Mouse (Mus musculus) ZHBTc4 (cell line): Measurements from ENCODE around the gene Traf2.

ENCODE experiments used
- DNase-seq: peaks from one replicate; pipeline ENCODE4 v3.0.0-alpha.2; 2011; ENCODE audit warnings: low read depth, low spot score

Traf2 gene

DNA sequence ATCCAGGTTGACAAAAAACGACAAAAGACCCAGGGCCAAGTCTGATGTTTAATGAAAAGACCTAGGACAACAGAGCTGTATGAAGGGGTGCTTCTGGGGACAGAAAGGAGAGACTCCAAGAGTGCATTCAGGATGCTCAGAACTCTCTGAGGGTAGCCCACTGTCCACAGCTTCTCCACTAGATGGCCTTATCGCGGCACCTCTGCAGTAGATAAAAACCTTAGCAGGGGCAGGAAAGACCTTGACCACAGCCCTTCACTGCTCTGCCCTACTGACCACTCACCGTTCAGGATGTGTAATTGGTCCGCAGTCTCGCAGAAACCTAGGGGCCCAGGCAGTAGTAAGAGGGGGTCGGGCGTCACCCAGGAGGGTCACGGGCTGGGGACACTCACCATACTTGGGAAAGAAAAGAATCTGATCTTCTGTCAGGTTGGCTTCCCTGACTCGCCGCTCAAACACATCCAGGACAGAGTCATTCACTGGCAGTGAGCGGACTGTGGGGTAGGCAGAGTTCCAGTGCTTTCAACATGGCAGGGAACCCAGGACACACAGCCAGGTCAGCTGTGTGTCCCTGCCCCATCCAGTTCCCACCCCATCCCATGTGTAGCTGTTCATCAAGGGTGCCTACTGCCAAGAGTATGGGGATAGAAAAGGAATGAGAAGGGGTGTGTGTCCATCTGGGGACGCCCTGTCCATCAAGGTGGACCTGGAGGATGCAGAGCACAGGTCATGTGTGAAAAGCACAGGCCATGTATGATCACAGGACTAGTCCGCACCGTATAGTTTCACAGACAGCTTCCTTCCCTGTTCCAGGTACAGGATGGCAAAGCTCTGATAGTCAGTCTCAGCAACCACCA is 47.9 kb downstream of the Traf2 start:
- no peak for DNase-seq

DNA sequence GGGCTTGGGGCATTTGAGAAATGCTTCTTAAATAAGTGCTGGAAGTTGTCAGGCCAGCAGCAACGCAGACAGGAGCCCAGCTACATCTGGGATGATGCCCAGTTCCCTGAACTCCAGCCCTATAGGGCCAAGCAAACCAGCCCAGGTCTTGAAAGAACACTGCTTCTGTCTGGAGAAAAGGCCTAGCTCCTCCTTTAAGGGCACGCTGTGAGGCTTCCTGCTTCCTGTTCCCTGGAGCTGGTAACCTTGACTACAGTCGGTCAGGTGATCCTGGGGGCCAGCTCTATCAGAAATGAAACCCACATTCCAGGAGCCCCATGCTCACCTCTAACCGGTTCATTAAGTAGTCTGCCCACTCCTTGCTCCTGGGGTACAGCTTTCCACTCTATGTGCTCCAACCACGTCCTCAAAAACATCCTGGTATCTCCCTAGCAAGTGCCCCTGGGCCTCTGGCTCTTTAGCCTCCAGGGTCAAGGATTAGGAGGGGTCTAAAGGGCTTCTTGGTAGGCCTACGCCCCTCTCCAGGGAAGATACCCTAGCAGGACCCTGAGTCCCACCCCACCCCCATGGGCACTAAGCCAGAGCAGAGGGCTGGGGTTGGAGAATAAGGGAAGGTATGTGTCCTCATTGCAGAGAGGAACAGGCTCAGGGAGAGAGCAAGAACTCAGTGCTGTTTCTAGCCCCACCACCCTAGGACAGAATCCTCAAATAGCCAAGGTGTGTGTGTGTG is 48.7 kb downstream of the Traf2 start:
- peak; percentile 23 for DNase-seq

DNA sequence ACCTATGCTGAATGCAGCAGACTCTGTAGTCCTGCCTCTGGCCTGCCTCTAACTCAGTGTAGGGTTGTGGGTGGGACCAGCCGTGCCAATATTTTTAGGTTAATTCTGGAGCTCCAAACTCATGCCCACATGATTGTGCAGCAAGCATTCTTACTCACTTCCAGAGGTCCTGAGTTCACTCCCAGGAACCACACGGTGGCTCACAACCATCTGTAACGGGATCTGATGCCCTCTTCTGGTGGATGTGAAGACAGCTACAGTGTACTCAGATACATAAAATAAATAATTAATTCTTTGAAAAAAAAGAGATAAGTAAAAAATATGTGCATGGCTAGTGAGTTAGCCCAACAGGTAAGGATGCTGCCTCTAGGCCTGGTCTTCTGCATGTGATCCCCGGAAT is 50.3 kb downstream of the Traf2 start:
- peak; percentile 61 for DNase-seq

DNA sequence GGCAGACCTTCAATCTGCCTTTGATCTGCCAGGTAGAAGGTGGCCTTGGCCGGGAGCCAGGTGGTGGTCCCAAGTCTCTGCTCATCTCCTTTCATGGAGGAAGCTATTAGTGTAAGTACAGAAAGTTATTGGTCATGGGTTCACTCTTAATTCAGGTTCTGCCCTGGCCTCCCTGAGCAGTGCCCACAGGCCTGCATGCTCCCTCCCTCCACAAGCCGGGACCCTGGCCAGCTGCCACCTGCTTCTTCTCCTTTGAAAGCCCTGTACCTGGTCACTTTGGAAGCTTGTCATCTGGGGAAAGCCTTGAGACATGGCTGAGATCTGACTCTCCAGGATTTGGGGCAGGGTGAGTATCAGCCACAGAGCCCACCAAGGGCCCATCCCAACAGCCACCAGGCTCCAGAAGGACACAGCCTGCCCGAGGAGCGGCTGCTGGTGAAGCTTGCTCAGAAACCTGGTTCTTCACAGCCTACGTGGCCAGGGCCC is 53.2 kb downstream of the Traf2 start, which contains the start of gene Lcn12:
Gene Lcn12 (minus strand): TSS at position 436 of the 486 bp plus-strand sequence.
- DNase-seq: no peak

DNA sequence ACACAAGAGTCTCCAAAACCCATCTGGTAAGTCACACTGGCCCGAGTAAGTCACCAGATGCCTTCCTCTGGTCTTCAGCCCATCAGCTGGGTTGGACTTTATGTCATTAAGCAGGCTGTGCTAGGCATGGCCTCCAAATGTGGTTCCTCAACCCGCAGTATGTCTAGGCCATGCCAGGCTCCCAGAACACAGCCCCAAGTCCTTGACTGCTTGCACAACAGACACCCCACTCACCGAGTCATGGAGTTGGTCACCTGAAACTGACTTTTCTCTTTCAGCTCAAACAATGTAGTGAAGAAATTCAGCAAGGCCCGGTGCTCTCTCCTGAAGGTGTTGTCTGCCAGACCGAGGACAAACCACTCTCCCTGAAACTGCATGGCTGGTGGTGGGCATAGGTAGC is 53.8 kb downstream of the Traf2 start:
- DNase-seq: no peak

DNA sequence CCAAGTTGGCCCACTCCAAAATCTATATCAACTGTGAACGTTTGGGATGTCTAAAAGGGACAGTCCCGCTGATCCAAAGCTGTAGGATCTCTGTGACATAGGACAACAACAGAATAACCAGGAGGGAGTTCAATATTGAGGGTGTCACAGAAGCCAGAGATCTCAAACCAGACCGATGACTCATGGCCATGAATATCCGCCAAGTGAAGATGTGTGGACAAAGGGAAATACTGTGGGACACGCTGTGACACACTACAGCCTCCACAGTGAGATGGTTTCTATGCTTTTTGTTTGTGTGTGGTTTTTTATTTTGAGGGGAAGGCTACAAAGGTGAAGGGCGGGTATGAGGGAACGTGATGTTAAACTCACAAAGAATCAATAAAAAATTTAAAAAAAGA is 58.1 kb downstream of the Traf2 start:
- no peak for DNase-seq

DNA sequence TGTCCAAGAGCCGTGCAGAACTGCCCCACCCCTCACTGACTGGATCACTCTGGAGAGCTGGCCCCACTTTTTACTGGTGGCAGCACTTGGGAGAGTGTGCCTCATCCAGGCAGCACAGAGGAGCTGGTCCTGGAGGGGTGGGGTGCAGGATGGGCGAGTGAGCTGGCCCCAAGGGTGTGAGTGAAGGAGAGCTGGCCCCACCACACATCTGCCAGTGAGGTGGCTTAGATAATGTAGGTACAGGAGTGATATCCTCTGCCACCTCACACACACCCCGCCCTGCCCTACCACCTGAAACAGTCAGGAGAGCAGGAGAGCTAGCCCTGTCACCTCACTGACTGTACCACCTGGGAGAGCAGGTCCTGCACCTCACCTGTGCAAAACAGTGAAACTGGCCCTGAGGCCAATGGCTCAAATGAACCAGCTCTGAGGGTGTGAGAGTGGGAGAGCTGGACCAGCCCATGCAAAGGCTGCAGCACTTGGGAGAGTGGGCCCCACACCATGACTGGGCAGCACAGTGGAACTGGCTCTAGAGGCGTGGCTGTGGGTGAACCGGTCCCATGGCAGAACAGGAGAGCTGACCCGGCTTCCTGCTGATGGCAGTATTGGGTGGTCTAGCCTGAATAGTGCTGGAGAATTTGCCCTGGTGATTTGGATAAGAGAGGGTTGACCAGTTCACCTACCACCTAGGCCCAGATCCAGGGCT is 58.6 kb downstream of the Traf2 start:
- DNase-seq: no peak

DNA sequence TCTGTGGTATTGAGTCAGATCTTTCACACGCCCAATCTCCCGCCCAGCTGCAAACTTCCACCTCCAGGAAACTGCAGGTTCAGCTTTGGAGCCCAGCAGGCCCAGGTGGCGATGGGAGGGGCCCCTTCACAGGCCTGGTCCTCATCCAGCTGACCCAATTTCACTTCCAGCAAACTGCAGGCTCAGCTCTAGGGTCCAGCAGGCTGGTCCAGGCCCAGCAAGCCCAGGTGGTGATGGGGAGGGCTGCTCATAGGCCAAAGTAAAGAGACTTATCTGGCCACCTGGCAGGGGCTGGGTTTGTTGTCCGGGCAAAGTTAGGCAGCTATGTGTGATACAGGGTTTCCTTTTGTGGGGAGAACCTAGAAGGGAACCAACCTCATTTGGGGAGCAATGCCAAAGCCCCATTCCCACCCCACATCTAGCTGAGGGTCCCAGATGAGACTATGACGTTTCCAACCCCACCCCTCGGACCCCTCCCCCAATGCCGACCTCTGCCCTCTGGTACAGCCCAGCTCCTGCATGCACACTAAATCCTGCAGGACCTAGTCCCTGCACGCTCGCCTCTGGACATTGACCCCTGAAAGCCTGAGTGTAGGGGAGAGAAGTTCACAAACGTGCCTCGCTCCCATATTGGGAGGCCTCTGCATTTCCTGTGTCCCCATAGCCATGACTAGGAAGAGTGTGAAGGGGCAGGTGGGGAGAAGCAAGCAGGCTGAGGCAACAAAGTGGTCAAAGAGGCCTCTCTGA is 61.7 kb downstream of the Traf2 start:
- DNase-seq: no peak

DNA sequence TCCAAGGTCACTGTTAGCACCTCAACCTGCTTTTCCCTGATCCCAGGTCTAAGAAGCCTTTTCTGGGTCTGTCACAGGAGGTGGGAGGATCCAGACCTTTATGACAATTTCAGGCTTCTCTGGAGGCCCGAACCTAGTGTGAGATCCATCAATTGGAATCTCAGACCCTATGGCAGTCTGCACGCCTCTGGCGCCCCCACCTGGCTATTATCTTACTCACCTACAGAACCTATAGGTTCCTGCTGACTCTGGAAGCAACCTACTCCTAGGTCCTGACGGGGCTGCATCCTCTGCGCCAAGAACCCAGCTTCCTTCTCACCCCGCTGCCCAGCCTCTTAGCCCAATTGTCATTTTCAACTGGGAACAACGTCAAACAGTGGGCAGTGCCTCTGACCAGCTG is 63.8 kb downstream of the Traf2 start:
- DNase-seq: peak; percentile 75

DNA sequence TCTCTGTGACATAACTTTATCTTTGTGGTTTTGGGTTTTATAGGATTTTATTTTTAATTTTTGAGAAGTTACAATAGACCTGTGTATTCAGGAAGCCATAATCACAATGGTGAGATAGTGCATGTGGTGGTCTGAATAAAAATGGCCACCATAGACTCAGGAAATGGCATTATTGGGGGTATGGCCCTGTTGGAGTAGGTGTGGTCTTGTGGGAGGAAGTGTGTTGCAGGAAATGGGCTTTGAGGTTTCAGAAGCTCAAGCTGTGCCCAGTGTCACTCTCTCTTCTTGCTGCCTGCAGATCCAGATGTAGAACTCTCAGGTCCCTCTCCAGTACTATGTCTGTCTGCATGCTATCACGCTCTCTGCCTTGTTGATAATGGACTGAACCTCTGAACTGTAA is 66.2 kb downstream of the Traf2 start:
- no peak for DNase-seq

DNA sequence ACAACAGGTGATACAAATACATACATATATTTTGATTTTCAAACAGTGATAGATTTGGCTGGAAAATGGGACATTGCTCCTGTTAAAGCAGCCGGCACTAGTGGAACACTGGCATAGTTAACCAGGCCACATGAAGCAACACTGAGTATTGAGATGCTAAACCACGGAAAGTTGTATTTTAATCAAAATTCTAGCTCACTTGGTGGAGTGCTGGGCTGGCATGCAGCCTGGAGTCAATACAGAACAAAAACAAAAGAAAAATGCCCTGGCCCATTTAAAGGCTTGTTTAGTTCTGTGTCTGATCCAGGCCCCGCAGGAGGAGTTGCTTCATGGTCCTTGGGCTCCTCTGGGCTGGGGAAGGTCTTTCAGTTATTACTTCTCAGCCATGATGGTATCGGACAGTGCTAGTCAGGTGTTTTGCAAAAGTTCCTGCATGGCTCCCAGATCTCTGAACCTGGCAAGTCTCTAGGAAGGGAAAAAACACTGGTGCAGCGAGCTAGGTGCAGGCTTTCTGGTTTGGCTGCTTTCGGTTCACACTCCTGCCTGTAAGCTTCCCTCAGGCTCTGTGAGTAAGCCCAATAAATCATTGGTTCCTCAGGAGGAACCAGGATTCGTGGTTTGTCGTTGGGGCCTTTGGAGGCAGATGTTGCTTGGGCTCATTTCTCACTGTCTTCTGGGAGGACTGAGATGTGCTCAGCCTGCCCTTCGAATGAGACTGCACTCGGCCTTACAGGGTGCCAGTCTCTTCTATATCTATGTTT is 67.0 kb downstream of the Traf2 start:
- DNase-seq: no peak

DNA sequence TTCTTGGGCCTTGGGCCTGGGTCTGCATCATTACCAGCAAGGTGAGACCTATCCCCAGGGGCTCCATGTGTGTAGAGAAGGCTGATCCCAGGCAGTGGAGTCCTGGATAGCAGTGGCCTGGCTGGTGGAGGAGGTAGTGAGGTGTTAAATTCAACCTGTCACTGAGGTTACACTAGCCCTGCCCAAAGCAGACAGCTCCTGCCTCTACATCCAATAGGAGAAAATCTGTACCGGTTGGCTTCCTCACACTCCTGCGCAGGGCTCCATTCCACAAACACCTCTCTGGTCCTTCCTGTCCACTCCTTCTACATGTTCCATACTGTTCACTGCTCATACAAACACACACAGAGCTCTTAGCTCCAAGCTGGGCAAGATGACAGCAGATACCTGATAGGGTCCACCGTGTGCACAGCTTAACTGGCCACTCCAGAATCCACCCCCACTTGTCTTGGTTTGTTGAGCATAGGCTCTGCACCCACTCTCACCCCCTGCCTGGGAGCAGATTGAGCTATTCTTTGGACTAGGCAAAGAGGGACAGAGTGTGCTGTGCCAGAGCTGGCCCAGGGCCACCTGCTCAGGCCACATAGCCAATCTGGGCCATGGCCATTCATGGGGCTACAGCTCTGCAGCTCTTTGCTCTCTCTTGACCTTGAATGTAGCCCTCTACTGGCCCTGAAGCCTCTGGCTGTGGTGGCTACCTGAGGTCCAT is 68.6 kb downstream of the Traf2 start:
- DNase-seq: no peak

DNA sequence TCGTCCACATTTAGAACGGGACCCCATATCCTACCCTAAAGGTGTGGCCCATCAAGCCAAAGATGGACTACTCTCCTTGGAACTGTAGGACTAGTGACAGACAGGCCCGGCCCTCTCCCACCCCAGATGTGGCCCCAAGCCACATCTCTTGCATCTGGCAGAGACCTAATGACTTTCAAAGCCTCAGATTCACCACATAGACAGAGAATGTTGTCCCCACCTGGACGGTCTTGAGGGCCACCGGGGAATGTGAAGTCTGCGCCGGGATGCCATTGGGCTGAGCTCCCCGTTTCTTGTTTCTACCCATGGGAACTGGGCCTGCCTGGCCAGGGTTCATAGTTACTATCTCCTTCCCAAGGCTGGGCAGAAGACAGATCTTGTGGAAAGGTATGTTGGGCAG is 69.2 kb downstream of the Traf2 start:
- DNase-seq: no peak

DNA sequence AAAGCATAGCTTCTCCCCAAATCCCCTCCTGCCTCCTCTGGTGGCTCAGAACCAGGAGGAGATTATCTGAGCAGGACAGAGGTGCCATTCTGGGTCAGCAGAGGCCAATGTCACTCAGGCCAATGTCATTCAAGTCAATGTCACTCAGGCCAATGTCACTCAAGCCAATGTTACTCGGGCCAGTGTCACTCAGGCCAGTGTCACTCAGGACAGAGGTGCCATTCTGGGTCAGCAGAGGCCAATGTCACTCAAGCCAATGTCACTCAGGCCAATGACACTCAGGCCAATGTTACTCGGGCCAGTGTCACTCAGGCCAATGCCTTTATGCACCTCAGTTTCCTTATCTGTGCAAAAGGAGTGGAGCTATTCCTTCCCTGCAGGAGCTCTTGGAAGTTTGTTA is 74.2 kb downstream of the Traf2 start:
- no peak for DNase-seq

DNA sequence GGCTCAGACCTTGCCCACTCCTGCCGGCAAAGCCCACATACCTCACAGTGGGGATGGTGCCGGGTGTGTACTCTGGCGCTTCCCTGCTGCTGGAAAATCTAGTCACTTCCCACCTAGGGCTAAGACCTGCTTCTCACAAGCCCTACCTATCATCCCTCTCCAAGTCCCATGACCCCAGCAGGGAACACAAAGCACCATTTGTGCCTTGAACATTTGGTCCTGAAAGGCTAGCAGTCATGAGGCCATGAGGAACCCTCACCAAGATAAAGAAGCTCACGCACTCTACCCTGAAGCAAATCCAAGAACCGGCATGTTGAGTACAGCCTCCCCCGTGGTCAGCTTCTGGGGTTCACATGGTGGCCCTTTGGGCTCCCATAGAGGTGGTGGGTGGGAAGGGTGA is 76.8 kb downstream of the Traf2 start, which contains the start of gene Ptgds:
Gene Ptgds (minus strand): TSS at position 78 of the 400 bp plus-strand sequence.
- DNase-seq: no peak

DNA sequence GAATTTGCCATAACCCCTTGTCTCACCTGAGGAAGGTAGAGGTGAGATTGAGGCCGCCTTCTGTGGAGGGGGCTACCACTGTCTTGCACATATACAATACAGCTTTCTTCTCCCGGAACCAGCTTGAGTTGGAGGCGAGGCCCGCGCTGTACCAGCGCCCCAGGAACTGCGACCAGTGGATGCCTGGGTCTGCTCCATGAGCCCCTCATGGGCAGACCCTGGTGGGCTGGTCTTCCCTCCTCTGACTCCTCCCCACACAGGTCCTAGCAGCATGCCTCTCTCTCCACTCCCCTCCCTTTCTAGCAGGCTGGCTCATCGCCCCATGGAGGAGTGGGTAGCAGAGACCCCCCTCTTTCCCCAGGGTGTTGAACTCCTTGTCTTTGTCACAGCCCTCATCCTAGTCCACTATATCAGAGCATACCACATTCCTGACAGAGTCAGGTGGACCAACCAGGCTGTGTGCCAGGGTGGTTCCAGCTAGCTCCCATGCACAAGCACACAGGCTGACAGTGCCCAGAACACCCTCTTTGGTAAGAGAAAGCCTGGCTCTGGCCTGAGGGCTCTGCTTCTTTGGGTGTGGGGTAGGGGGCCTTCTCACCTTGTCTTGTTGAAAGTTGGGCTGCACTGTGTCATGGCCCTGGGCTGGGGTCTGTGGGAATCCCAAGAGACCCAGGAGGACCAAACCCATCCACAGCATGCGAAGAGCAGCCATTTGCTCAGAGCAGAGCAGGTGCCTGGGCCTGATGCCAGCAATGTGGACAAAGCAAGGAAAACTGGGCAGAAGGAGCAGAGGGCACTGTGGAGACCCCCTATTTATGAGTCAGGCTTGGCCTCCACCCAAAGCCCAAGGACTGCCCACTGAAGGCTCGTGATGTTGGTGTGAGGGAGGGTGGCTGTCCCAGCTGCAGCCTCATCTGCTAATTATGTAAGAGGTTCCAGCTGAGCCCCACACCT is 77.5 kb downstream of the Traf2 start:
- no peak for DNase-seq
